15 mouse cellular contexts compared by ENCODE assay signal in the genomic region with DNA sequence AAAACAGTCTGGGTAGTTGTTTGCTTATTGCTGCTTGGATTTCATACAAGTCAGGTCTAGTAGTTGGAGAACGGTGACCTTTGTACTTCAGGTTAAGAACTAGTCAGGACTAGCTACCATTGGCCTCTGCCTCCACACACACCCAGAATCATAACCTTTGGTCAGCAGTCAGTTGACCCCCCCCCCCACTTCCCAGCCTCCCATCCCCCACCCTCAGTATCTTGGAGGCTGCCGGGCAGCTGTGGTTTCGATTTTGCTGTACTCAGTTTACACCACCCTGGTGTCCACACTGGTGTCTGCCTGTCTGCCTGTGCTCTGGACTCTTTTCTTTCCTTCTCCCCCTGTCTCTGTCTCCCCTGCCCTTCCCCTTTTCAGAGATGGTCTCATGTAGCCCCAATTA.
A peak's percentile ranks its signal among the peaks of the same experiment; 100 is the strongest.
DNase-seq lines count a peak whose midpoint lies in the region; ATAC-seq lines count a peak whose summit lies in the region.
"Had no signal": no experiment of that assay in that cellular context is flagged by ENCODE, and none has a peak within 500 bp of the region (broad histone marks: within the 10 kb centered on the region; RNA-seq: fewer than 3 reads in every experiment).

No protein-coding gene starts in this region.

- no peak overlapping the region for H3K4me3 ChIP-seq in heart, embryonic 12.5 days
- no peak overlapping the region for H3K4me3 ChIP-seq in kidney, embryonic 15.5 days (replicated peaks)
- no peak overlapping the region for H3K4me3 ChIP-seq in liver, embryonic 11.5 days (ENCODE audit: low read depth, low read length)
- no peak overlapping the region for H3K4me3 ChIP-seq in stomach, embryonic 16.5 days (replicated peaks; ENCODE audit: low read length)
- H3K4me3 ChIP-seq: midbrain, embryonic 10.5 days had no signal

- H3K9me3 ChIP-seq in heart, embryonic 12.5 days (replicated peaks) = no peaks in the 10 kb centered on the region
- no peaks in the 10 kb centered on the region for H3K9me3 ChIP-seq in kidney, embryonic 15.5 days (replicated peaks)
- H3K9me3 ChIP-seq in liver, embryonic 11.5 days (ENCODE audit: control insufficient read depth, low read length) = no peaks in the 10 kb centered on the region
- no peaks in the 10 kb centered on the region for H3K9me3 ChIP-seq in stomach, embryonic 16.5 days (replicated peaks; ENCODE audit: control insufficient read depth, low read length)
- H3K9me3 ChIP-seq: midbrain, embryonic 10.5 days had no signal

- no peak for ATAC-seq in heart, embryonic 12.5 days (ENCODE audit: insufficient number of reproducible peaks, low FRiP score)
- 0 out of 2 replicates have a peak, but pooled peaks have one; percentile 15 for ATAC-seq in kidney, embryonic 15.5 days (replicated peaks; ENCODE audit: low FRiP score)
- ATAC-seq in liver, embryonic 11.5 days (replicated peaks; ENCODE audit: low FRiP score) = peak; percentile 64
- peak; percentile 76; the same call in 1 of the 2 replicates for ATAC-seq in stomach, embryonic 16.5 days (ENCODE audit: insufficient read depth, low FRiP score)
- ATAC-seq: hindbrain, embryonic 16.5 days had no signal

- H3K4me1 ChIP-seq in heart, embryonic 12.5 days (replicated peaks) = peaks cover 21% of the 10 kb centered on the region
- H3K4me1 ChIP-seq in kidney, embryonic 15.5 days = peaks cover 11% of the 10 kb centered on the region; the same call in 1 of the 2 replicates
- H3K4me1 ChIP-seq in liver, embryonic 11.5 days (replicated peaks; ENCODE audit: control insufficient read depth, insufficient read depth, low read length) = 0 out of 2 replicates have a peak, but pooled peaks cover 3% of the 10 kb centered on the region
- H3K4me1 ChIP-seq in stomach, embryonic 16.5 days (ENCODE audit: control insufficient read depth, insufficient read depth, low read length) = peaks cover 8% of the 10 kb centered on the region

- no peaks in the 10 kb centered on the region for H3K27me3 ChIP-seq in heart, embryonic 12.5 days (replicated peaks)
- H3K27me3 ChIP-seq in kidney, embryonic 15.5 days = no peaks in the 10 kb centered on the region
- H3K27me3 ChIP-seq in liver, embryonic 11.5 days (replicated peaks; ENCODE audit: control insufficient read depth, insufficient read depth, low read length) = no peaks in the 10 kb centered on the region
- H3K27me3 ChIP-seq in stomach, embryonic 16.5 days (ENCODE audit: control insufficient read depth, insufficient read depth, low read length) = no peaks in the 10 kb centered on the region

- intact Hi-C loops in gastrocnemius, postnatal 14 days (cut with DNase I; ENCODE audit: low total_unique reads) = no loop called here

- WGBS in heart, embryonic 12.5 days = 42% methylated on average over 3 of the region's 3 CpGs
- 42% methylated on average over 3 of the region's 3 CpGs for WGBS in kidney, embryonic 15.5 days
- 42% methylated on average over 3 of the region's 3 CpGs for WGBS in liver, embryonic 11.5 days
- 34% methylated on average over 3 of the region's 3 CpGs for WGBS in stomach, embryonic 16.5 days

- H3K36me3 ChIP-seq in heart, embryonic 12.5 days = peaks cover 5% of the 10 kb centered on the region; the same call in 1 of the 2 replicates
- no peaks in the 10 kb centered on the region for H3K36me3 ChIP-seq in kidney, embryonic 15.5 days
- H3K36me3 ChIP-seq in liver, embryonic 11.5 days (ENCODE audit: control insufficient read depth, insufficient read depth, low read length) = no peaks in the 10 kb centered on the region
- no peaks in the 10 kb centered on the region for H3K36me3 ChIP-seq in stomach, embryonic 16.5 days (ENCODE audit: control insufficient read depth, insufficient read depth, low read length)
- H3K36me3 ChIP-seq: midbrain, embryonic 10.5 days had no signal

- DNase-seq in heart, adult 11 months = peak; percentile 81
- no peak for DNase-seq in liver, embryonic 11.5 days (ENCODE audit: low spot score)
- DNase-seq in left cerebral cortex, adult 11 months (ENCODE audit: low spot score) = no peak
- no peak for DNase-seq in gastrocnemius, postnatal 14 days
- DNase-seq in spleen, postnatal 4 days (ENCODE audit: low spot score in 2 of 2) = no peak
- DNase-seq: cerebellum, adult 11 months; heart, adult 18-20 months; heart, postnatal 14 days; layer of hippocampus, adult 9-11 months; lung, embryonic 14.5 days had no signal

- H3K9ac ChIP-seq in heart, embryonic 12.5 days = no peak overlapping the region
- H3K9ac ChIP-seq in kidney, embryonic 15.5 days = no peak overlapping the region
- no peak overlapping the region for H3K9ac ChIP-seq in liver, embryonic 11.5 days (ENCODE audit: low read depth, low read length)
- no peak overlapping the region for H3K9ac ChIP-seq in stomach, embryonic 16.5 days (ENCODE audit: low read length)
- H3K9ac ChIP-seq: lung, embryonic 14.5 days had no signal

- H3K27ac ChIP-seq in heart, embryonic 12.5 days (ENCODE audit: poor library complexity, severe bottlenecking) = no peak overlapping the region
- H3K27ac ChIP-seq in kidney, embryonic 15.5 days = no peak overlapping the region
- 0 out of 2 replicates have a peak overlapping the region, but pooled peaks have one; percentile 22 for H3K27ac ChIP-seq in liver, embryonic 11.5 days (ENCODE audit: low read depth, low read length)
- peak overlapping the region; percentile 51 for H3K27ac ChIP-seq in stomach, embryonic 16.5 days (ENCODE audit: low read length)
- H3K27ac ChIP-seq: midbrain, embryonic 10.5 days had no signal

- H3K4me2 ChIP-seq in heart, embryonic 12.5 days = no peak overlapping the region
- H3K4me2 ChIP-seq in kidney, embryonic 15.5 days = no peak overlapping the region
- no peak overlapping the region for H3K4me2 ChIP-seq in liver, embryonic 11.5 days
- H3K4me2 ChIP-seq in stomach, embryonic 16.5 days (ENCODE audit: low read depth, low read length) = peak overlapping the region; percentile 23; the same call in 1 of the 2 replicates
- H3K4me2 ChIP-seq: lung, embryonic 14.5 days had no signal

Comparison
In these comparisons a context has a peak if more than half of its experiments do, and no peak if none do; other contexts are left out.
1. H3K27ac ChIP-seq: peak in liver, embryonic 11.5 days (single experiment) and stomach, embryonic 16.5 days (single experiment); none in heart, embryonic 12.5 days (single experiment) and kidney, embryonic 15.5 days (single experiment).